Mouse (Mus musculus) intestine, postnatal 0 days (tissue): ENCODE measurements around the gene Sh3kbp1. TPM values are rescaled to one million over a fixed set of nuclear protein-coding genes. Genes with fewer than 3 reads are reported as not detected.
A peak's percentile ranks its signal among the peaks of the same experiment; 100 is the strongest.

Source experiments
- ATAC-seq: fragments of 200-750 bp; cut with Nextera tagmentation; 2 replicates; pipeline ENCODE4 v1.8.0; 2017; ENCODE audit warnings: mild to moderate bottlenecking, moderate TSS enrichment, moderate library complexity
- H3K27ac ChIP-seq: fragments of 300-500 bp; sonication (generic); 2 replicates; pipeline ENCODE4 v1.5.1; 2014; ENCODE audit warnings: mild to moderate bottlenecking, low read depth, low read length, moderate library complexity
- H3K27me3 ChIP-seq: fragments of 300-500 bp; sonication (generic); replicated peaks from 2 replicates; pipeline ENCODE4 v1.6.1; 2014; ENCODE audit warnings: low read length, mixed read lengths; ENCODE audit not compliant: control insufficient read depth, insufficient read depth
- H3K36me3 ChIP-seq: fragments of 300-500 bp; sonication (generic); 2 replicates; pipeline ENCODE4 v1.6.1; 2014; ENCODE audit warnings: mild to moderate bottlenecking, moderate library complexity; ENCODE audit not compliant: control insufficient read depth, insufficient read depth
- H3K4me1 ChIP-seq: fragments of 300-500 bp; sonication (generic); replicated peaks from 2 replicates; pipeline ENCODE4 v1.6.1; 2014; ENCODE audit warnings: antibody characterized with exemption, low read length, mixed read lengths; ENCODE audit not compliant: control insufficient read depth, insufficient read depth
- H3K4me2 ChIP-seq: fragments of 300-500 bp; sonication (generic); replicated peaks from 2 replicates; pipeline ENCODE4 v1.6.1; 2014; ENCODE audit warnings: low read depth, mild to moderate bottlenecking, moderate library complexity
- H3K4me3 ChIP-seq: fragments of 300-500 bp; sonication (generic); 2 replicates; pipeline ENCODE4 v1.5.1; 2014; ENCODE audit warnings: low read depth, low read length
- H3K9ac ChIP-seq: fragments of 300-500 bp; sonication (generic); 2 replicates; pipeline ENCODE4 v1.6.1; 2014; ENCODE audit warnings: mild to moderate bottlenecking, low read depth, low read length
- H3K9me3 ChIP-seq: fragments of 300-500 bp; sonication (generic); 2 replicates; pipeline ENCODE4 v1.6.1; 2016; ENCODE audit warnings: mixed run types; ENCODE audit not compliant: control insufficient read depth
- CTCF ChIP-seq: sonication (generic); IDR thresholded peaks from 2 replicates; pipeline ENCODE4 v1.5.1; 2016; ENCODE audit warnings: low read depth, mild to moderate bottlenecking, control low read depth, antibody characterized with exemption, moderate library complexity
- WGBS: fragments of 180-500 bp; shearing (Covaris S2); extraction: QIAGEN DNeasy Blood & Tissue Kit; methylation state at CpG from one replicate; pipeline ENCODE4 v1.1.7; 2014; 5-methylcytosine and 5-hydroxymethylcytosine counted together
- polyA plus RNA-seq: library from polyadenylated mRNA; unstranded; fragments of >200 nt; fragmentation: Nextera tagmentation; extraction: Ambion mirVana; gene quantifications from 2 replicates; pipeline ENCODE4 v1.2.1, GENCODE M21; 2015

The Sh3kbp1 gene
- polyA plus RNA-seq, 1 experiment from 2014 or later, result 7.7 TPM

GRCm38 (mm10) chrX:159910600-159910999, 283.5 kb downstream of the Sh3kbp1 start:
- Histone ChIP-seq H3K4me2 (no peak overlapping the region), H3K27me3 (no peaks in the 10 kb centered on the region), H3K4me1 (no peaks in the 10 kb centered on the region), H3K9ac (no peak overlapping the region), H3K27ac (no peak overlapping the region), H3K4me3 (no peak overlapping the region), H3K36me3 (no peaks in the 10 kb centered on the region), H3K9me3 (no peaks in the 10 kb centered on the region)
- ATAC-seq, result no peak
- TF ChIP-seq CTCF, result no peak
- 74% methylated on average over 3 of the region's 3 CpGs for WGBS

DNA sequence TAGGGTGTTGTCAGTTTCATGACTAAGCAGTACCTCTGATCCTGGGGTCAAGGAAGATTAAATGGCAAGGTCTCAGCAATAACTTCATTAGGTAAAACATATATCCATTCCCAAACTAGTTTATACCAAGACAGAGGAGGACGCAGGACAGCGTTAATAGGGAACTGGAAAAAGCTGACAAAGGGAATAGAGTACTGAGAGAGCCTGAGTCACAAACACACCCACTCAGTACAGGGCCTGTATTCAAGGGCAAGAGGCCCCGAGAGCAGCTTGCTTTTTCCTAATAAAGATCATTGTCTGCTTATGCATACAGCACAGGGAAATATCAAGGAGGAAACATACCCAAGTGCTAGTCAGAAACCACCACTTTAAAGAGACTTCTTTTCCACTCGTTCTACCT, 284.5 kb downstream of the Sh3kbp1 start:
- WGBS, result 72% methylated on average over 4 of the region's 4 CpGs
- Histone ChIP-seq H3K4me1 (no peaks in the 10 kb centered on the region), H3K27ac (no peak overlapping the region), H3K9ac (no peak overlapping the region), H3K4me2 (no peak overlapping the region), H3K4me3 (no peak overlapping the region), H3K9me3 (no peaks in the 10 kb centered on the region), H3K36me3 (no peaks in the 10 kb centered on the region), H3K27me3 (no peaks in the 10 kb centered on the region)
- TF ChIP-seq CTCF, result no peak
- no peak for ATAC-seq

- no peak for TF ChIP-seq CTCF
- H3K9me3 ChIP-seq, result no peaks in the 10 kb centered on the region
- ATAC-seq, result no peak
- no peak overlapping the region for H3K4me3 ChIP-seq
- WGBS, result 57% methylated on average over 3 of the region's 3 CpGs
- H3K9ac ChIP-seq, result no peak overlapping the region
- no peaks in the 10 kb centered on the region for H3K27me3 ChIP-seq
- H3K27ac ChIP-seq, result no peak overlapping the region
- no peaks in the 10 kb centered on the region for H3K4me1 ChIP-seq
- no peaks in the 10 kb centered on the region for H3K36me3 ChIP-seq
- no peak overlapping the region for H3K4me2 ChIP-seq
Measured at GRCm38 (mm10) chrX:159912061-159912460, 285.0 kb downstream of the Sh3kbp1 start.

DNA sequence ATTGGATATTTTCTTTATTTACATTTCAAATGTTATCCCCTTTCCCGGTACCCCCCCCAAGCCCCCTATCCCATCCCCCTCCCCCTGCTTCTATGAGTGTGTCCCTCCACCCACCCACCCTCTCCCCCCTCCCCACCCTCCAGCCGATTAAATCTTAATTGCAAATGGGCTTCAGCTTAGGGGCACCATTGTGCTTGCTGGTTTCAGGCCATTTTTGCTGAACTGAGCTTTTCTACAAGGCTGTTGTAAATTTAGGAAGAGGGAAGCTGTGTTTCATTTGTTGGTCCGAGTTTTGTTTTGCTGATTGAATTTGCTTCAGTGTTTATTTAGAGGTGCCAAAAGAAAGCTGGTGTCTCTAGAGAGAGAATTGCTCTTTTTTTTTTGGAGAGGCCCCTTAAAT, 286.4 kb downstream of the Sh3kbp1 start:
- no peak overlapping the region for H3K9ac ChIP-seq
- TF ChIP-seq CTCF, result no peak
- no peaks in the 10 kb centered on the region for H3K9me3 ChIP-seq

DNA sequence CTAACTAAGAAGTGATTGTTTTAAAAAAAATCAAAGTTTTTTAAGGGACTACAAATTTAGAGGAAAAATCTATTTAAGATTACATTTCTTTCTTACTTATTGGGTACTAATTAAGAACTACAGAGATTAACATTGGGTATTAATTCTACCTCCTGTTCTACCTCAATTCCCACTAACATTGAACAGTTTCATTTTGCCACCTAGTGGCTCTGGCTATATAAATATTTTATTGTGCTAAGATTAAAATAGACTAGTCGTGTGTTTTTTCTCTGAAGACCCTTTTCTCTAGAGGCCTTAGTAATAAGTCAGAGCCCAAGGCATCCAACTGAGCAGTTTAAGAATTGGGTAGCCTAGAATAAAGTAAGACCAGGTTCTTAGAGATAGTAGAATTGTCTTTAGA, 288.1 kb downstream of the Sh3kbp1 start:
- H3K4me2 ChIP-seq, result no peak overlapping the region
- WGBS, result 40% methylated on average over 1 of the region's 1 CpGs
- no peak overlapping the region for H3K27ac ChIP-seq
- no peaks in the 10 kb centered on the region for H3K36me3 ChIP-seq
- ATAC-seq, result no peak
- H3K9ac ChIP-seq, result no peak overlapping the region
- H3K4me1 ChIP-seq, result no peaks in the 10 kb centered on the region
- no peaks in the 10 kb centered on the region for H3K9me3 ChIP-seq
- no peaks in the 10 kb centered on the region for H3K27me3 ChIP-seq
- TF ChIP-seq CTCF, result peak; percentile 29
- no peak overlapping the region for H3K4me3 ChIP-seq

More for the DNA sequence above, 286.4 kb downstream of the Sh3kbp1 start:
- no peak for ATAC-seq
- H3K4me1 ChIP-seq, result no peaks in the 10 kb centered on the region
- 59% methylated on average over 3 of the region's 3 CpGs for WGBS
- H3K4me3 ChIP-seq, result no peak overlapping the region
- H3K27ac ChIP-seq, result no peak overlapping the region
- no peaks in the 10 kb centered on the region for H3K27me3 ChIP-seq
- H3K36me3 ChIP-seq, result no peaks in the 10 kb centered on the region
- H3K4me2 ChIP-seq, result no peak overlapping the region

DNA sequence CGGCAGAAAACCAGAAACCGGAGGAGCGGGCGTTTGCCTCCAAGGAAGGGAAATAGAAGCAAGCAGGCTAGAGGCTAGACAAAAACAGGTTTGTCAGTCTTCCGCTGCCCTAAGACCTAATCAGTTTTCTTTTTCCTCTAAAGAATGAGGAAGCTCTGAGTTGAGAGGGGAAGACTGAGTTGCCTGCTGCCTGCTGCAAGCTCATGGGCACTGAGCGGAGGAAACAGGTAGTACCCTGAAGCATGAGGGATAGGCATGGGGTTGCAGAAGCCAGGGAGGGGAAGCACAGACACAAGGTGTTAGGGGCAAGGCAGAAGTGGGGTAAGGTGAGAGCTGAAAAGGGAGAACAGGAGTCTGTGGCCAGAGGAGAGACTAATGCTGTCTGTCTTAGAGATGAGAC, 297.7 kb downstream of the Sh3kbp1 start:
- Histone ChIP-seq H3K4me2 (no peak overlapping the region), H3K4me1 (no peaks in the 10 kb centered on the region), H3K36me3 (no peaks in the 10 kb centered on the region), H3K27ac (no peak overlapping the region), H3K9ac (no peak overlapping the region), H3K27me3 (no peaks in the 10 kb centered on the region), H3K9me3 (no peaks in the 10 kb centered on the region), H3K4me3 (no peak overlapping the region)
- no peak for ATAC-seq
- WGBS, result 83% methylated on average over 6 of the region's 6 CpGs
- TF ChIP-seq CTCF, result no peak

GRCm38 (mm10) chrX:159928165-159928564, 301.1 kb downstream of the Sh3kbp1 start:
- H3K27me3 ChIP-seq, result no peaks in the 10 kb centered on the region
- no peak for TF ChIP-seq CTCF
- no peaks in the 10 kb centered on the region for H3K36me3 ChIP-seq
- H3K9me3 ChIP-seq, result no peaks in the 10 kb centered on the region
- H3K4me2 ChIP-seq, result no peak overlapping the region
- no peak overlapping the region for H3K4me3 ChIP-seq
- no peak overlapping the region for H3K27ac ChIP-seq
- 81% methylated on average over 5 of the region's 5 CpGs for WGBS
- no peaks in the 10 kb centered on the region for H3K4me1 ChIP-seq
- ATAC-seq, result no peak
- no peak overlapping the region for H3K9ac ChIP-seq
